Mouse (Mus musculus) mature B cell (primary cell): ENCODE measurements around the gene Olfr1163.
"Not testable (repeated sequence)": the region's sequence is repeated elsewhere in the genome, so short reads cannot be mapped to it uniquely, and the experiment has no call there.

Source experiments
- in situ Hi-C: fragments of 300-500 bp; cut with MboI; formaldehyde crosslinking; loops from 2 replicates; pipeline ENCODE4 v1.14.3; 2019

Gene Olfr1163

DNA sequence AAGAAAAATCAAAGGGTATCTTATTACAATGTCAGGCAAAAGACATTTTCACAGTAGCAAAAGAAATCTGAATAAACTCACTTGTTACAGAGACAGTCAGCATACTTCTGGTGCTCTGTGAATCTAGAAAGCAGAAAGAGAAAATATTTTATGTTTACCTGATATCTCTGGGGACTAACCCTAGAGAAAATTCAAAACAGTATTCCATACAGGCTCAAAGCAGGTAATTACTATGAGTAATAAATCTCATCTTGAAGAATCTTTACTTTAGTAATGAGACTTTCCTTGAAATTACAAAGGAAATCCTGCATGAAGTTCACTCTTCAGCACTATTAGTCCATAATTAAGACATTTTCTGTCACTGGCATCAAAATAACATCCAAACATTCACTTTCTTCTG lies at the start of gene Olfr1163:
TSS of gene Olfr1163 (minus strand) at position 101 of the 400 bp plus-strand sequence.
- in situ Hi-C loops: no loop called here

DNA sequence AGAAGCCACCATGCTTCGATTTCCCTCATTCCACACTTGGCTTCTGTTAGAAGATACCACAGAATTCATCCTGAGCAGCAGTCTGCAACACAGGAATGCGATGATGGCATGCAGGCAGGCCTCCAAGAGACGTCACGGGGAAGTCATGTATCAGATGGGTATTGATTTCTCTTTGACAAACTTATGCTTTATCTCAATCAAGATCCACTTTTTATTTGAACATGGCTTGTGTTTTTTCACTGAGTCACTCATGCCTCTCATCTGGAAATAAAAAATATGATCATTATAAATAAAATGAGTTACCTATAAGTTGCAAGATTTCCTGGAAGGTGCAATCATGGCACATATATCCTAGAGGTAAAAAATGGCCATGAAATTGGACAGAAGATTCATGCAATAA lies 22.2 kb upstream of the Olfr1163 start, which contains the start of gene Olfr1164:
TSS of gene Olfr1164 (minus strand) at position 101 of the 400 bp plus-strand sequence.
- in situ Hi-C loops: no loop called here

GRCm38 (mm10) chr2:88063587-88063986 lies 8.0 kb downstream of the Olfr1163 start:
- in situ Hi-C loops: no loop called here

- in situ Hi-C loops: no loop called here
Observed at GRCm38 (mm10) chr2:88051029-88051428, 20.6 kb downstream of the Olfr1163 start, which contains the start of gene Olfr1162. Gene Olfr1162, minus strand, starts transcription at chr2:88051129.

DNA sequence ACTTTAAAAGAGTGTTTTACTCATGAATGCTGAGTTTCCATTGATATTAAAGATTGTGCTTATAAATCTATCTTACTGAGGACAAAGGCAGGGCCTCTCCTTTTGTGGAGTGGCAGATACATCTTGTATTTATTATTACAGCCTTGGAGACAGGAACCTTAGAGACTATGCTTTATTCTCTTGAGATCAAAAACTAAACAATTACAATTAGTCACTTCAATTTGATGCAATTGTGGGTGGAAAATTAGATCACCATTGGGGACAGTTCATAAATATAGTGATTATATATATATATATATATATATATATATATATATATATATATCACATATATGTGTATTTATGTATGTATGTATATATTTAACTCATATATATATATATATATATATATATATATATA lies 34.0 kb downstream of the Olfr1163 start, which contains the start of gene Olfr73:
TSS of gene Olfr73 (minus strand) at position 101 of the 400 bp plus-strand sequence.
- in situ Hi-C loops: no loop called here

GRCm38 (mm10) chr2:88022474-88022873 lies 49.2 kb downstream of the Olfr1163 start, which contains the start of gene Olfr1161:
Gene Olfr1161, plus strand, starts transcription at chr2:88022774.
- in situ Hi-C loops: not testable (repeated sequence)
